Mouse (Mus musculus): ENCODE measurements around the gene Tcta. TPM values are rescaled to one million over a fixed set of nuclear protein-coding genes. Genes with fewer than 3 reads are reported as not detected.
"Not testable (repeated sequence)": the region's sequence is repeated elsewhere in the genome, so short reads cannot be mapped to it uniquely, and the experiment has no call there.

The Tcta gene
- polyA plus RNA-seq, 1 experiment from 2014 or later = 38.2 TPM

DNA sequence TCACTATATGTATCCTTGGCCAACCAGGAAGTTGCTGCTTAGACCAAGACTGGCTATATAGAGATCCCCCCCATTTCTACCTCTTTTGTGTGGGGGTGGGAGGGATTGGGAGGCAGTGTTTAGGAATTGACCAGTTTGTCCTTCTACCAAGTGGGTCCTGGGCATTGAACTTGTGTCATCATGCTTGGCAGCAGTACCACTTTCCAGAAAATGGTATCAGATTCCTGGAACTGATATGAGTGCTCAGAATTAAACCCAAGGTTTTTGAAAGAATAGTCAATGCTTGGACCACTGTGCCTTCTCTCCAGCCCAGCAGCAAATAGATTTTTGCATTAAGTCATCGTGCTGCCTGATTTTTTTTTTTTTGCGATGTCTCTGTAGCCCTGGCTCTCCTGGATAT is 19.9 kb upstream of the Tcta start:
- no peak overlapping the region for H3K9ac ChIP-seq (ENCODE audit: low read depth, low read length)
- DNase-seq (ENCODE audit: low spot score) (no peak), ATAC-seq (ENCODE audit: low read depth) (no peak)
- H3K27ac ChIP-seq (replicated peaks; ENCODE audit: low read depth, low read length) = no peak overlapping the region
- H3K4me2 ChIP-seq (ENCODE audit: low read depth, low read length) = no peak overlapping the region
- H3K4me1 ChIP-seq (ENCODE audit: control insufficient read depth, insufficient read depth, low read length) = no peaks in the 10 kb centered on the region
- WGBS = 98% methylated on average over 2 of the region's 2 CpGs
- peaks cover 67% of the 10 kb centered on the region for H3K36me3 ChIP-seq (ENCODE audit: control insufficient read depth, insufficient read depth, low read length)
- no peak overlapping the region for H3K4me3 ChIP-seq (ENCODE audit: low read depth, low read length)
- H3K27me3 ChIP-seq (replicated peaks; ENCODE audit: control insufficient read depth, insufficient read depth, low read length) = no peaks in the 10 kb centered on the region
- no peaks in the 10 kb centered on the region for H3K9me3 ChIP-seq (ENCODE audit: control insufficient read depth, low read length)

DNA sequence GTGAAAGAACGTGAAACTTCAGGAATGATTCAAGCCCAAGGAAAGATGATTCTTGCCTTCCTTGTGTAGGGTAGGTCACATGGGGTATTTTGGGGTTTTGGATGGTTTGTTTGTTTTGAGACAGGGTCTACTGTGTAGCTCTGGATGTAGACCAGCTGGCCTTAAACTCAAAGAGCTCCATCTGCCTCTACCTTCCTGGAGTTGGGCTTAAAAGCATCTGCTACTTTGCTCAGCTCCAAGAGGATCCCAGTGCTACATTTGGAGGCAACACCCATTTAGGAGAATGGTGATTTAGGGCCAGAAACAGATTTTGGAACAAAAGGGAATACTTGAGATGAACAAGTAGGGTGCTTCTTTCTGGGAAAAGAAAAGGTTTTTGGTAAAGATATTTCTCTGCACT is 18.8 kb upstream of the Tcta start:
- Histone ChIP-seq H3K4me2 (ENCODE audit: low read depth, low read length) (no peak overlapping the region), H3K4me1 (ENCODE audit: control insufficient read depth, insufficient read depth, low read length) (no peaks in the 10 kb centered on the region), H3K36me3 (ENCODE audit: control insufficient read depth, insufficient read depth, low read length) (peaks cover 63% of the 10 kb centered on the region), H3K27ac (replicated peaks; ENCODE audit: low read depth, low read length) (no peak overlapping the region), H3K9me3 (ENCODE audit: control insufficient read depth, low read length) (no peaks in the 10 kb centered on the region), H3K9ac (ENCODE audit: low read depth, low read length) (no peak overlapping the region), H3K27me3 (replicated peaks; ENCODE audit: control insufficient read depth, insufficient read depth, low read length) (no peaks in the 10 kb centered on the region), H3K4me3 (ENCODE audit: low read depth, low read length) (no peak overlapping the region)
- WGBS = 97% methylated on average over 1 of the region's 1 CpGs
- ATAC-seq (ENCODE audit: low read depth) = no peak
- no peak for DNase-seq (ENCODE audit: low spot score)

DNA sequence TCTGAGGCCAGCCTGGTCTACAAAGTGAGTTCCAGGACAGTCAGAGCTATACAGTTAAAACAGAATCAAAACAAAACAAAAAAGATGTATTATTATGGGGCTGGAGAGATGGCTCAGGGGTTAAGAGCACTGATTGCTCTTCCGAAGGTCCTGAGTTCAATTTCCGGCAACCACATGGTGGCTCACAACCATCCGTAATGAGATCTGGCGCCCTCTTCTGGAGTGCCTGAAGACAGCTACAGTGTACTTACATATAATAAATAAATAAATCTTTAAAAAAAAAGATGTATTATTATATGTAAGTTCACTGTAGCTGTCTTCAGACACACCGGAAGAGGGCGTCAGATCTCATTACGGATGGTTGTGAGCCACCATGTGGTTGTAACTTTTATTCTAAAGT is 16.1 kb upstream of the Tcta start:
- H3K4me3 ChIP-seq (ENCODE audit: low read depth, low read length); H3K4me2 ChIP-seq (ENCODE audit: low read depth, low read length); DNase-seq (ENCODE audit: low spot score); ATAC-seq (ENCODE audit: low read depth); H3K9ac ChIP-seq (ENCODE audit: low read depth, low read length); H3K4me1 ChIP-seq (ENCODE audit: control insufficient read depth, insufficient read depth, low read length); H3K9me3 ChIP-seq (ENCODE audit: control insufficient read depth, low read length); H3K27ac ChIP-seq (replicated peaks; ENCODE audit: low read depth, low read length); H3K27me3 ChIP-seq (replicated peaks; ENCODE audit: control insufficient read depth, insufficient read depth, low read length): not testable (repeated sequence)
- peaks cover 44% of the 10 kb centered on the region for H3K36me3 ChIP-seq (ENCODE audit: control insufficient read depth, insufficient read depth, low read length)
- WGBS = 81% methylated on average over 7 of the region's 7 CpGs

DNA sequence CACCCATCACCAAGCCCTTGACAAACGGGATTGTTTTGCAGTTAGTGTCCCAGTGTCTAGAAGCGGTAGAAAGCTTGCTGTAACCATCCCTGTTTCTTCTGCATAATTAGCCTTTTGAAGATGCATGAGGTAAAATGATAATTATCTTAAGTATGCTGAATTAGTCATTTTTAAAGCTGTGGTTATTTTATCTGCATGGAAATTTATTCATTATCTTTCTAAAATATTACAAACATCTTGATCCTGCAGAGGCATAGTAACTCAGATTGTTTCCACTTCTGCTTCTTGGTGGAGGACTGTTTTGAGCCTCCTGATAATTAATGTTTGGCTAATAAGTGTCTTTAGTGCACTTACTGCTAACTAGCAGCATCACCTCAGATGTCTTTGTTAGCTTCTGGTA is 12.5 kb upstream of the Tcta start:
- no peak overlapping the region for H3K9ac ChIP-seq (ENCODE audit: low read depth, low read length)
- DNase-seq (ENCODE audit: low spot score) (no peak), ATAC-seq (ENCODE audit: low read depth) (no peak)
- H3K27me3 ChIP-seq (replicated peaks; ENCODE audit: control insufficient read depth, insufficient read depth, low read length) = no peaks in the 10 kb centered on the region
- H3K9me3 ChIP-seq (ENCODE audit: control insufficient read depth, low read length) = no peaks in the 10 kb centered on the region
- peaks cover 45% of the 10 kb centered on the region for H3K36me3 ChIP-seq (ENCODE audit: control insufficient read depth, insufficient read depth, low read length)
- H3K4me1 ChIP-seq (ENCODE audit: control insufficient read depth, insufficient read depth, low read length) = no peaks in the 10 kb centered on the region
- WGBS = 85% methylated on average over 2 of the region's 2 CpGs
- H3K27ac ChIP-seq (replicated peaks; ENCODE audit: low read depth, low read length) = no peak overlapping the region
- H3K4me2 ChIP-seq (ENCODE audit: low read depth, low read length) = no peak overlapping the region
- H3K4me3 ChIP-seq (ENCODE audit: low read depth, low read length) = no peak overlapping the region

DNA sequence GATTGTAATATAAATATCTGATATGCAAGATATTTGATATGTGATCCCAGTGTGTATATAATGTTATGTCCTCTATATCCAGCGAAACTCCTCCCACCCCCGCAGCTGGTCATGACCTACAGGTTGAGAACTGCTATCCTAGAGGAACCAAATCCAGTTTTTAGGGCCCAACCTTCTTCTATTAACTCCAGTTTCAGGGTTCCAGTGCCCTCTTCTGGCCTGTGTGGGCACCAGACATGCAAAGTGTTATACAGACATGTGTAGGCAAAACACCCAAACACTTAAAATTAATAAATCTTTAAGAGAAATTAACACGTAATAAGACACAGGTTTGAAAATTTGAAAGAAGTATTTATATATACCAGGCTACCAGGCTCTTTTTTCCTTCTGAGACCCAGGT is 11.6 kb upstream of the Tcta start:
- 96% methylated on average over 3 of the region's 3 CpGs for WGBS
- H3K9me3 ChIP-seq (ENCODE audit: control insufficient read depth, low read length) = no peaks in the 10 kb centered on the region
- H3K36me3 ChIP-seq (ENCODE audit: control insufficient read depth, insufficient read depth, low read length) = peaks cover 42% of the 10 kb centered on the region

DNA sequence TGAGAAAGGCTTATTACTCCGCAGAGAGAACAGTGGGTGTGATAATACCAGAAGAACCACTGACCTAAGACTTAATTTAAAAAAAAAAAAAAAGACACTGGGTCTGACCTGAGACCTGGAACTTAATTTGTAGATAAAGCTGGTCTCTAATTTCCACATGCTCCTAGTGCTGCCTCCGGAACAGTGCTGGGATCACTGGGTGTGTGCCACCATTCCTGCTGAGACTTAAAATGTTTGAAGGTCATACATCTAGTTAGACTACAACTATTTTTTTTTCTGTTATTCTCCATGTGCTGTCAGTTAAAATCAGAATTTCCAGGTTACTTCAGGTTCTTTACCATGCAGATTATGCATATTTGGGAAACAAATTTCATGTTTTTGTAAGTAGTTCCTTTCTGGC is 2.2 kb upstream of the Tcta start:
- 64% methylated on average over 2 of the region's 2 CpGs for WGBS

More for the DNA sequence above, 11.6 kb upstream of the Tcta start:
- DNase-seq (ENCODE audit: low spot score) = no peak
- H3K4me1 ChIP-seq (ENCODE audit: control insufficient read depth, insufficient read depth, low read length) = no peaks in the 10 kb centered on the region
- H3K4me3 ChIP-seq (ENCODE audit: low read depth, low read length) = no peak overlapping the region
- no peak overlapping the region for H3K27ac ChIP-seq (replicated peaks; ENCODE audit: low read depth, low read length)
- H3K27me3 ChIP-seq (replicated peaks; ENCODE audit: control insufficient read depth, insufficient read depth, low read length) = no peaks in the 10 kb centered on the region
- no peak overlapping the region for H3K4me2 ChIP-seq (ENCODE audit: low read depth, low read length)
- no peak for ATAC-seq (ENCODE audit: low read depth)
- H3K9ac ChIP-seq (ENCODE audit: low read depth, low read length) = no peak overlapping the region

DNA sequence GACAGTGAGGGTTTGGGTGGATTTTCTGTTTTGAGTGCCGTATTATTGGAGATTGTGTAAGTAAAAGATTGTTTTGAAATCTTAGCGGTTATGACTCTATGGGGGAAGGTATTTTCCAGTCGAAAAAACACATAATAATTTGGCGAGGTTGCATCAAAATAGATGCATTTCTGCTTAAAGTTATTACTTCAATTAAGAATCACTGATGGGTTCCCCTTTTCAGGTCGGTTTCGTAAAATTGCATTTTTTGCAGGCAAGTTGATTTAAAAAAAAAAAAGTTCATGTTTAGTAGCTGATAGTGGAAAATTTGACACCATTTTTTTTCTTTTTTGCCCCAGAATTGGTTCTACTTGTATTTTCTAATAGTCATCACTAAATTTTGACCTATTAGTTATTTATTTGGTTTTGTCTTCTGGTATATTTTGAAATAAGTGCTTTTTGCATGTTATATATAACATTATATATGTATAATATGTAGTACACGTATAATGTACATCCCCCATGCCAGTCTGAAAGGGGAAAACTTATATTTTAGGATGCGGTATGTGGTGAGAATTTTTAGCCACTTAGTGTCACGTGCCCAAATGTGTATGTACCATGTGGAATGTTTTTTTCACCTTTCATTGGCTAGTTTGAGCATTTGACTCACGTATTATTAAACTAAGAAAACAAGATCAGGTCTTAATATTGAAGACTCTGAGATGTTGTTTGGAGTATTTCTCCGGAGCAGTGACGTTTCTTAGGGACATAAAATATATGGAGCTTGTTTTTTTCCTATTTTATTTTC is 1.3 kb upstream of the Tcta start:
- peaks cover 32% of the 10 kb centered on the region for H3K4me1 ChIP-seq (ENCODE audit: control insufficient read depth, insufficient read depth, low read length)
- no peak for ATAC-seq (ENCODE audit: low read depth)
- peak overlapping the region; percentile 86 for H3K4me2 ChIP-seq (ENCODE audit: low read depth, low read length)
- 11% methylated on average over 12 of the region's 12 CpGs for WGBS
- peaks cover 15% of the 10 kb centered on the region for H3K36me3 ChIP-seq (ENCODE audit: control insufficient read depth, insufficient read depth, low read length)
- no peak for DNase-seq (ENCODE audit: low spot score)
- no peaks in the 10 kb centered on the region for H3K9me3 ChIP-seq (ENCODE audit: control insufficient read depth, low read length)
- no peaks in the 10 kb centered on the region for H3K27me3 ChIP-seq (replicated peaks; ENCODE audit: control insufficient read depth, insufficient read depth, low read length)
- peak overlapping the region; percentile 95 for H3K4me3 ChIP-seq (ENCODE audit: low read depth, low read length)
- H3K27ac ChIP-seq (replicated peaks; ENCODE audit: low read depth, low read length) = peak overlapping the region; percentile 100
- H3K9ac ChIP-seq (ENCODE audit: low read depth, low read length) = peak overlapping the region; percentile 99

More for the DNA sequence above, 2.2 kb upstream of the Tcta start:
- Histone ChIP-seq H3K36me3 (ENCODE audit: control insufficient read depth, insufficient read depth, low read length) (peaks cover 9% of the 10 kb centered on the region), H3K27me3 (replicated peaks; ENCODE audit: control insufficient read depth, insufficient read depth, low read length) (no peaks in the 10 kb centered on the region), H3K4me3 (ENCODE audit: low read depth, low read length) (peak overlapping the region; percentile 95), H3K4me1 (ENCODE audit: control insufficient read depth, insufficient read depth, low read length) (peaks cover 32% of the 10 kb centered on the region), H3K9ac (ENCODE audit: low read depth, low read length) (peak overlapping the region; percentile 63; the same call in 1 of the 2 replicates), H3K9me3 (ENCODE audit: control insufficient read depth, low read length) (no peaks in the 10 kb centered on the region), H3K27ac (replicated peaks; ENCODE audit: low read depth, low read length) (no peak overlapping the region), H3K4me2 (ENCODE audit: low read depth, low read length) (peak overlapping the region; percentile 86)
- ATAC-seq (ENCODE audit: low read depth) (no peak), DNase-seq (ENCODE audit: low spot score) (no peak)

DNA sequence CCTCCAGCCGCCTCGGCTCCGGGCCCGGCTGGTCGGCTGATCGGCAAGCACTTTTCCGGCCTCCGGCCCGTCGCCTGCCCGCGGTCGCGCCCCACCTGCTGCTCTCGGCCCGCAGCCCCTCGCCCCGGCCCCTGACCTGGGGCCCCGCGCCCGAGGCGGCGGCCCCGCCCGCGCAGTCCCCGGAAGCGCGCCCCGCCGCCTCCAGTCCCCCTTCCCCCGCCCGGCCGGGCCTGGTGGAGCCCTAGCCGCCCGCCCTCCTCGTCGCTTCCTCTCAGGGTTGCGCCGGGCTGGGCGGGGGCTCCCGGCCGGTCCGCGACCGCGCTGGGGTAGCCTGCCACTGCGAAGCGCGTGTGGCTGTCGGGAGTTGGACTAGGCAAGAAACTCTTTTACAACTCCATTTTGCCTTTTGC is 616 bp upstream of the Tcta start:
- WGBS = under 1% methylated on average over 23 of the region's 51 CpGs
- Histone ChIP-seq H3K27ac (replicated peaks; ENCODE audit: low read depth, low read length) (peak overlapping the region; percentile 100), H3K4me1 (ENCODE audit: control insufficient read depth, insufficient read depth, low read length) (peaks cover 32% of the 10 kb centered on the region), H3K9ac (ENCODE audit: low read depth, low read length) (peak overlapping the region; percentile 99), H3K4me2 (ENCODE audit: low read depth, low read length) (peak overlapping the region; percentile 86), H3K36me3 (ENCODE audit: control insufficient read depth, insufficient read depth, low read length) (peaks cover 15% of the 10 kb centered on the region), H3K9me3 (ENCODE audit: control insufficient read depth, low read length) (no peaks in the 10 kb centered on the region), H3K4me3 (ENCODE audit: low read depth, low read length) (peak overlapping the region; percentile 95), H3K27me3 (replicated peaks; ENCODE audit: control insufficient read depth, insufficient read depth, low read length) (no peaks in the 10 kb centered on the region)
- DNase-seq (ENCODE audit: low spot score) (peak; percentile 91), ATAC-seq (ENCODE audit: low read depth) (peak; percentile 79)

DNA sequence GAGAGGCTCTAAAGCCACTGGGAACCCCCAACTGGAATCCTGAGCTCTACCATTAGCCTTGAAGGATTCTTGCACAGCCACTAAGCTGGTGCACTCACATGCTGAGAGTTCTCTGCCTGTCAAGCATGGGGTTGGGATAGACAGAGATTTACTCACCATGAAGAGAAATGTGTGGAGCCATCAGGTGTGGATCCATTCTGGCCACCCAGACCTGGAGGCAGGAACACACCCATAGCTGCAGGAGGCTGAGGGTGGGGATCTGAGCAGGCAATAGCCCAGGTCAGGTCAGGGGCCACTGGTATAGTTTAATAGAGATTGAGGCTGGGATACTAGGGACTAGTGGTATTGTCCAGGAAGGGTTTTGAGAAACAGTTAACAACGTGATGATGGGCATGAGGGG is 790 bp downstream of the Tcta start:
- no peaks in the 10 kb centered on the region for H3K27me3 ChIP-seq (replicated peaks; ENCODE audit: control insufficient read depth, insufficient read depth, low read length)
- H3K4me1 ChIP-seq (ENCODE audit: control insufficient read depth, insufficient read depth, low read length) = peaks cover 27% of the 10 kb centered on the region
- no peak for ATAC-seq (ENCODE audit: low read depth)
- H3K27ac ChIP-seq (replicated peaks; ENCODE audit: low read depth, low read length) = peak overlapping the region; percentile 100; the same call in 1 of the 2 replicates
- H3K9ac ChIP-seq (ENCODE audit: low read depth, low read length) = peak overlapping the region; percentile 90
- peak overlapping the region; percentile 86 for H3K4me2 ChIP-seq (ENCODE audit: low read depth, low read length)
- peaks cover 18% of the 10 kb centered on the region for H3K36me3 ChIP-seq (ENCODE audit: control insufficient read depth, insufficient read depth, low read length)
- no peak for DNase-seq (ENCODE audit: low spot score)
- peak overlapping the region; percentile 95 for H3K4me3 ChIP-seq (ENCODE audit: low read depth, low read length)
- H3K9me3 ChIP-seq (ENCODE audit: control insufficient read depth, low read length) = no peaks in the 10 kb centered on the region
- WGBS = 0% methylated on average over 1 of the region's 1 CpGs

Measured in embryonic facial prominence, embryonic 14.5 days (tissue).